Mouse (Mus musculus): ENCODE measurements around the gene Fads3. TPM values are rescaled to one million over a fixed set of nuclear protein-coding genes. Genes with fewer than 3 reads are reported as not detected.
A peak's percentile ranks its signal among the peaks of the same experiment; 100 is the strongest.

The Fads3 gene
- polyA plus RNA-seq, 1 experiment from 2014 or later, result 31.1 TPM

- H3K9ac ChIP-seq, result no peak overlapping the region
- ATAC-seq (ENCODE audit: insufficient read depth) (no peak), DNase-seq (no peak)
- H3K4me3 ChIP-seq (ENCODE audit: low read depth, low read length), result no peak overlapping the region
- TF ChIP-seq CTCF (IDR thresholded peaks at IDR 0.05; ENCODE audit: low read depth), result no peak
- no peak overlapping the region for H3K4me2 ChIP-seq
- H3K9me3 ChIP-seq (ENCODE audit: low read depth, low read length), result no peaks in the 10 kb centered on the region
- peaks cover 8% of the 10 kb centered on the region; the same call in 1 of the 2 replicates for H3K4me1 ChIP-seq (ENCODE audit: insufficient read depth)
- peaks cover 85% of the 10 kb centered on the region for H3K36me3 ChIP-seq (ENCODE audit: insufficient read depth)
- H3K27me3 ChIP-seq (ENCODE audit: insufficient read depth, low read length), result no peaks in the 10 kb centered on the region
- 88% methylated on average over 8 of the region's 8 CpGs for WGBS
- H3K27ac ChIP-seq (ENCODE audit: low read depth), result no peak overlapping the region
These were observed 20.9 kb downstream of the Fads3 start for GRCm38 (mm10) chr19:10062292-10062691.

- TF ChIP-seq CTCF (IDR thresholded peaks at IDR 0.05; ENCODE audit: low read depth), result no peak
- Histone ChIP-seq H3K4me2 (no peak overlapping the region), H3K27ac (ENCODE audit: low read depth) (no peak overlapping the region), H3K27me3 (ENCODE audit: insufficient read depth, low read length) (no peaks in the 10 kb centered on the region), H3K4me1 (ENCODE audit: insufficient read depth) (peaks cover 8% of the 10 kb centered on the region; the same call in 1 of the 2 replicates), H3K4me3 (ENCODE audit: low read depth, low read length) (no peak overlapping the region), H3K9me3 (ENCODE audit: low read depth, low read length) (no peaks in the 10 kb centered on the region), H3K9ac (no peak overlapping the region), H3K36me3 (ENCODE audit: insufficient read depth) (peaks cover 86% of the 10 kb centered on the region)
- DNase-seq (no peak), ATAC-seq (ENCODE audit: insufficient read depth) (no peak)
- 85% methylated on average over 5 of the region's 5 CpGs for WGBS
These were observed 21.5 kb downstream of the Fads3 start for GRCm38 (mm10) chr19:10062862-10063261.

- Histone ChIP-seq H3K9ac (no peak overlapping the region), H3K36me3 (ENCODE audit: insufficient read depth) (peaks cover 92% of the 10 kb centered on the region), H3K27ac (ENCODE audit: low read depth) (peak overlapping the region; percentile 1; the same call in 1 of the 2 replicates), H3K27me3 (ENCODE audit: insufficient read depth, low read length) (no peaks in the 10 kb centered on the region), H3K9me3 (ENCODE audit: low read depth, low read length) (no peaks in the 10 kb centered on the region), H3K4me2 (no peak overlapping the region), H3K4me3 (ENCODE audit: low read depth, low read length) (no peak overlapping the region), H3K4me1 (ENCODE audit: insufficient read depth) (peaks cover 8% of the 10 kb centered on the region; the same call in 1 of the 2 replicates)
- WGBS, result 77% methylated on average over 10 of the region's 10 CpGs
- no peak for TF ChIP-seq CTCF (IDR thresholded peaks at IDR 0.05; ENCODE audit: low read depth)
- DNase-seq (peak; percentile 33), ATAC-seq (ENCODE audit: insufficient read depth) (0 out of 2 replicates have a peak, but pooled peaks have one; percentile 10)
These were observed 23.0 kb downstream of the Fads3 start for GRCm38 (mm10) chr19:10064173-10065012.

DNA sequence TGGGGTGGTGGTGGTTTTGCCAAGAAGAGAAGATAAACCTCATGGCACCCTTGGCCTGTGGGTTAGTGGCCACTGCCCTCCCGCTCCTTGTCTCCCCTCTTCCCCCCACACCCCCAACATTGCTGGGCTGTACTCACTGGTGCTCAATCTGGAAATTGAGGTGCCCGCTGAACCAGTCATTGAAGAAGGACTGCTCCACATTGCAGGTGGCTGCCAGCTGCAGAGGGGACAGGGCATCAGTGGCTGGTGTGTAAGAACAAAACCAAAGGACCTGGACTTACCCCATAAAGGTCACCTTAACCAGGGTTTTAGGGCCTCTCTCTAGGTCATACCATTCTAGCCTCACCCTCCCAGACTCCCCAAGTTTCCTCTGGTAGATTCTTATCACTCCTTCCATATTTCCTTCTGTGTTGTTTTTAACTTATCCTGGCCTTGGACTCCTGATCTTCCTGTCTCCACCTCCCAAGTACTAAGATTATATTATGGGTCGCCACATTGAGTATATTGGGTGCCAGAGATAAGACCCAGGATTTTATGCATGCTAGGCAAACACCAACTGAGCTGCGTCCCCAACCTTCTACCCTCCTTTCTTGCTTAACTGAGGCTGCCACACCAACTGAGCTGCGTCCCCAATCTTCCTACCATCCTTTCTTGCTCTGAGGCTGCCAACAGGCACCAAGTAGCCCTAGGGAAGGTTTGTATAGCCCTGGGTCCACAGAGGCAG, 24.3 kb downstream of the Fads3 start:
- no peak overlapping the region for H3K4me3 ChIP-seq (ENCODE audit: low read depth, low read length)
- 86% methylated on average over 5 of the region's 5 CpGs for WGBS
- H3K9ac ChIP-seq, result no peak overlapping the region
- H3K36me3 ChIP-seq (ENCODE audit: insufficient read depth), result peaks cover 98% of the 10 kb centered on the region
- DNase-seq (no peak), ATAC-seq (ENCODE audit: insufficient read depth) (no peak)
- no peak for TF ChIP-seq CTCF (IDR thresholded peaks at IDR 0.05; ENCODE audit: low read depth)
- peaks cover 4% of the 10 kb centered on the region; the same call in 1 of the 2 replicates for H3K4me1 ChIP-seq (ENCODE audit: insufficient read depth)
- no peak overlapping the region for H3K4me2 ChIP-seq
- H3K9me3 ChIP-seq (ENCODE audit: low read depth, low read length), result no peaks in the 10 kb centered on the region
- no peaks in the 10 kb centered on the region for H3K27me3 ChIP-seq (ENCODE audit: insufficient read depth, low read length)
- no peak overlapping the region for H3K27ac ChIP-seq (ENCODE audit: low read depth)

- ATAC-seq (ENCODE audit: insufficient read depth) (no peak), DNase-seq (no peak)
- no peaks in the 10 kb centered on the region for H3K9me3 ChIP-seq (ENCODE audit: low read depth, low read length)
- peaks cover 98% of the 10 kb centered on the region for H3K36me3 ChIP-seq (ENCODE audit: insufficient read depth)
- 92% methylated on average over 4 of the region's 4 CpGs for WGBS
- H3K27ac ChIP-seq (ENCODE audit: low read depth), result no peak overlapping the region
- TF ChIP-seq CTCF (IDR thresholded peaks at IDR 0.05; ENCODE audit: low read depth), result no peak
- H3K4me3 ChIP-seq (ENCODE audit: low read depth, low read length), result no peak overlapping the region
- no peak overlapping the region for H3K9ac ChIP-seq
- no peaks in the 10 kb centered on the region for H3K27me3 ChIP-seq (ENCODE audit: insufficient read depth, low read length)
- H3K4me1 ChIP-seq (ENCODE audit: insufficient read depth), result peaks cover 1% of the 10 kb centered on the region; the same call in 1 of the 2 replicates
- H3K4me2 ChIP-seq, result no peak overlapping the region
These were observed 24.8 kb downstream of the Fads3 start for GRCm38 (mm10) chr19:10066189-10066500.

DNA sequence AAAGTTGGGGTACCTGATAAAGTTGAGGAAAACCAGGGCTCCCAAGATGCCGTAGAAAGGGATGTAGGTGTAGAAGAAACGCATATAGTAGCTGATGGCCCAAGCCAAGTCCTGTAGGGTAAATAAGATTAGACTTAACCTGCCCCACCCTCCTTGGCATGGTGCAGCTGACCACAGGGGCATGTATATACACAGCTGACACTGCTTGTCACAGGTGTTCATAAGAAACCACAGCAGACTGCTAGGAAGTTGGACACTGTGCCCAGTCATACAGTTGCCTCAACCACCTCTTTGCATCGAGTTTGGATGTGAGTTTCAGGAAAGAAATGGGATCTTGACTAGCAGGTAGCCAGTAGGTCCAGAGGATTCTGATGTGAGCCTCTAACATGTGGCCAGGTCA, 25.1 kb downstream of the Fads3 start:
- no peak for ATAC-seq (ENCODE audit: insufficient read depth)
- no peak for DNase-seq
- Histone ChIP-seq H3K9ac (no peak overlapping the region), H3K27me3 (ENCODE audit: insufficient read depth, low read length) (no peaks in the 10 kb centered on the region), H3K27ac (ENCODE audit: low read depth) (no peak overlapping the region), H3K4me3 (ENCODE audit: low read depth, low read length) (no peak overlapping the region), H3K4me1 (ENCODE audit: insufficient read depth) (no peaks in the 10 kb centered on the region), H3K36me3 (ENCODE audit: insufficient read depth) (peaks cover 98% of the 10 kb centered on the region), H3K9me3 (ENCODE audit: low read depth, low read length) (no peaks in the 10 kb centered on the region), H3K4me2 (no peak overlapping the region)
- WGBS, result 93% methylated on average over 3 of the region's 3 CpGs
- TF ChIP-seq CTCF (IDR thresholded peaks at IDR 0.05; ENCODE audit: low read depth), result no peak

DNA sequence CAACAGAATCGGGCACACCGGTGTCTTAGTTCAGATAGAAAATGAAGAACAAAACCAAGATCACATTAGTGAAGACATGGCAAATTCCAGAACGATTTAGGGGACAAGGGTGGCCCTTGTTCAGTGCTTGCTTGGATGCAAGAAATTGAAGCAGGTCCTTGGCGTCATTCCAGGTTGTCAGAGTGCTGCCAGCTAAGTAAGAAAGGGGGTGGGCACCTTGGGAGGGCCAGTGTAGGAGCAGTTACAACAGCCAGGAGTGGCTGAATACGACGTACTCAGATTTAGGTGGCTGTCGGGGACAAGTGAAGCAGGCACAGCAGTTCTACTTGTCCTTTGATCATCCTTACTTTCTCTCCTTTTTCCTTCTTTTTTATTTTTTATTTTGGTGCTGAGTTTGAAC, 26.3 kb downstream of the Fads3 start:
- DNase-seq (peak; percentile 37), ATAC-seq (ENCODE audit: insufficient read depth) (no peak)
- Histone ChIP-seq H3K9ac (no peak overlapping the region), H3K4me3 (ENCODE audit: low read depth, low read length) (no peak overlapping the region), H3K27ac (ENCODE audit: low read depth) (no peak overlapping the region), H3K27me3 (ENCODE audit: insufficient read depth, low read length) (no peaks in the 10 kb centered on the region), H3K36me3 (ENCODE audit: insufficient read depth) (peaks cover 98% of the 10 kb centered on the region), H3K4me1 (ENCODE audit: insufficient read depth) (no peaks in the 10 kb centered on the region), H3K9me3 (ENCODE audit: low read depth, low read length) (no peaks in the 10 kb centered on the region), H3K4me2 (no peak overlapping the region)
- 83% methylated on average over 7 of the region's 7 CpGs for WGBS
- no peak for TF ChIP-seq CTCF (IDR thresholded peaks at IDR 0.05; ENCODE audit: low read depth)

Data from lung, embryonic 14.5 days (tissue).